Mouse (Mus musculus): ENCODE data around the gene Islr.
"Not testable (repeated sequence)": the region's sequence is repeated elsewhere in the genome, so short reads cannot be mapped to it uniquely, and the experiment has no call there.

The Islr gene

GRCm38 (mm10) chr9:58203516-58204447 lies at the start of gene Islr, which contains the start of gene Islr2:
TSS of gene Islr (minus strand) at chr9:58204306.
TSS of gene Islr2 (minus strand) at chr9:58204319.
- DNase-seq (ENCODE audit: low spot score): peak; percentile 87

GRCm38 (mm10) chr9:58253805-58254122 lies 49.7 kb upstream of the Islr start:
- DNase-seq (ENCODE audit: low spot score): not testable (repeated sequence)

- DNase-seq (ENCODE audit: low spot score): peak; percentile 95
These were observed 49.1 kb upstream of the Islr start, which contains the start of gene Stoml1 for GRCm38 (mm10) chr9:58253033-58253804. TSS of gene Stoml1 (plus strand) at chr9:58253164.

GRCm38 (mm10) chr9:58250730-58251129 lies 46.6 kb upstream of the Islr start:
- not testable (repeated sequence) for DNase-seq (ENCODE audit: low spot score)

- DNase-seq (ENCODE audit: low spot score): no peak
These were observed 46.2 kb upstream of the Islr start for GRCm38 (mm10) chr9:58250322-58250721.

- peak; percentile 68 for DNase-seq (ENCODE audit: low spot score)
These were observed 45.6 kb upstream of the Islr start, which contains the start of gene Pml for GRCm38 (mm10) chr9:58249592-58250192. TSS of gene Pml (minus strand) at chr9:58249786.

GRCm38 (mm10) chr9:58248746-58249413 lies 44.8 kb upstream of the Islr start:
- DNase-seq (ENCODE audit: low spot score): no peak

GRCm38 (mm10) chr9:58247064-58247759 lies 43.1 kb upstream of the Islr start:
- DNase-seq (ENCODE audit: low spot score): peak; percentile 89

- no peak for DNase-seq (ENCODE audit: low spot score)
These were observed 42.0 kb upstream of the Islr start for GRCm38 (mm10) chr9:58246083-58246591.

- no peak for DNase-seq (ENCODE audit: low spot score)
These were observed 39.6 kb upstream of the Islr start for GRCm38 (mm10) chr9:58243696-58244095.

GRCm38 (mm10) chr9:58242696-58243095 lies 38.6 kb upstream of the Islr start:
- no peak for DNase-seq (ENCODE audit: low spot score)

- peak; percentile 75 for DNase-seq (ENCODE audit: low spot score)
These were observed 37.8 kb upstream of the Islr start for GRCm38 (mm10) chr9:58241780-58242485.

- DNase-seq (ENCODE audit: low spot score): no peak
These were observed 30.5 kb upstream of the Islr start for GRCm38 (mm10) chr9:58234502-58235015.

- DNase-seq (ENCODE audit: low spot score): no peak
These were observed 28.3 kb upstream of the Islr start for GRCm38 (mm10) chr9:58232374-58232773.

GRCm38 (mm10) chr9:58231746-58232145 lies 27.6 kb upstream of the Islr start:
- no peak for DNase-seq (ENCODE audit: low spot score)

- DNase-seq (ENCODE audit: low spot score): no peak
These were observed 24.8 kb upstream of the Islr start for GRCm38 (mm10) chr9:58228777-58229466.

- DNase-seq (ENCODE audit: low spot score): peak; percentile 66
These were observed 22.1 kb upstream of the Islr start for GRCm38 (mm10) chr9:58225915-58226913.

GRCm38 (mm10) chr9:58224356-58224755 lies 20.2 kb upstream of the Islr start:
- no peak for DNase-seq (ENCODE audit: low spot score)
